Mouse (Mus musculus) limb, embryonic 12.5 days (tissue): ENCODE results near the gene Phb. TPM values are rescaled to one million over a fixed set of nuclear protein-coding genes. Genes with fewer than 3 reads are reported as not detected.

Source experiments
- ATAC-seq: fragments of 200-750 bp; cut with Nextera tagmentation; 2 replicates; pipeline ENCODE4 v1.8.0; 2017; ENCODE audit warnings: low read depth, moderate TSS enrichment; ENCODE audit not compliant: insufficient number of reproducible peaks, insufficient read depth, low FRiP score, low TSS enrichment
- H3K27ac ChIP-seq: fragments of 300-500 bp; sonication (generic); 2 replicates; pipeline ENCODE4 v1.5.1; 2016; ENCODE audit warnings: mild to moderate bottlenecking, moderate library complexity
- H3K27me3 ChIP-seq: fragments of 300-500 bp; sonication (generic); 2 replicates; pipeline ENCODE4 v1.6.1; 2016; ENCODE audit warnings: mild to moderate bottlenecking, moderate library complexity
- H3K36me3 ChIP-seq: fragments of 300-500 bp; sonication (generic); 2 replicates; pipeline ENCODE4 v1.6.1; 2016; ENCODE audit warnings: mild to moderate bottlenecking, moderate library complexity
- H3K4me1 ChIP-seq: fragments of 300-500 bp; sonication (generic); replicated peaks from 2 replicates; pipeline ENCODE4 v1.6.1; 2016
- H3K4me2 ChIP-seq: fragments of 300-500 bp; sonication (generic); 2 replicates; pipeline ENCODE4 v1.6.1; 2016; ENCODE audit warnings: mild to moderate bottlenecking, moderate library complexity
- H3K4me3 ChIP-seq: fragments of 300-500 bp; sonication (generic); replicated peaks from 2 replicates; pipeline ENCODE4 v1.5.1; 2016; ENCODE audit warnings: mild to moderate bottlenecking
- H3K9ac ChIP-seq: fragments of 300-500 bp; sonication (generic); replicated peaks from 2 replicates; pipeline ENCODE4 v1.6.1; 2016; ENCODE audit warnings: mild to moderate bottlenecking, moderate library complexity
- H3K9me3 ChIP-seq: fragments of 300-500 bp; sonication (generic); 2 replicates; pipeline ENCODE4 v1.6.1; 2016; ENCODE audit warnings: mild to moderate bottlenecking, moderate library complexity
- WGBS: fragments of 180-500 bp; shearing (Covaris S2); methylation state at CpG from one replicate; pipeline ENCODE4 v1.1.7; 2016; 5-methylcytosine and 5-hydroxymethylcytosine counted together
- polyA plus RNA-seq: library from polyadenylated mRNA; unstranded; fragments of >200 nt; fragmentation: Nextera tagmentation; extraction: Ambion mirVana; gene quantifications from 2 replicates; pipeline ENCODE4 v1.2.1, GENCODE M21; 2016

Phb gene
- polyA plus RNA-seq = 231 TPM in 2 replicates

- peak within 1 kb of the TSS; percentile 73 for H3K4me3 ChIP-seq
- no peaks in the 10 kb centered on the region for H3K27me3 ChIP-seq
- H3K4me1 ChIP-seq = peaks cover 7% of the 10 kb centered on the region
- peak; percentile 96 for ATAC-seq
- WGBS = 2% methylated on average over 25 of the region's 25 CpGs
- H3K9me3 ChIP-seq = no peaks in the 10 kb centered on the region
- peaks cover 37% of the 10 kb centered on the region for H3K36me3 ChIP-seq
- peak within 1 kb of the TSS; percentile 59; the same call in 1 of the 2 replicates for H3K27ac ChIP-seq
- peak within 1 kb of the TSS; percentile 69 for H3K9ac ChIP-seq
- H3K4me2 ChIP-seq = peak within 1 kb of the TSS; percentile 96
Observed at GRCm38 (mm10) chr11:95666529-95667149, at the start of gene Phb. TSS of gene Phb (plus strand) at chr11:95666957.

GRCm38 (mm10) chr11:95617785-95618465, 48.8 kb upstream of the Phb start:
- Histone ChIP-seq H3K9ac (no peak overlapping the region), H3K27ac (no peak overlapping the region), H3K4me2 (no peak overlapping the region), H3K4me1 (peaks cover 74% of the 10 kb centered on the region), H3K4me3 (no peak overlapping the region), H3K36me3 (no peaks in the 10 kb centered on the region), H3K27me3 (peaks cover 23% of the 10 kb centered on the region; the same call in 1 of the 2 replicates), H3K9me3 (no peaks in the 10 kb centered on the region)
- no peak for ATAC-seq
- 56% methylated on average over 19 of the region's 19 CpGs for WGBS

- no peak for ATAC-seq
- H3K4me2 ChIP-seq = no peak overlapping the region
- H3K4me1 ChIP-seq = peaks cover 69% of the 10 kb centered on the region
- H3K27ac ChIP-seq = no peak overlapping the region
- H3K27me3 ChIP-seq = peaks cover 23% of the 10 kb centered on the region; the same call in 1 of the 2 replicates
- WGBS = 31% methylated on average over 3 of the region's 3 CpGs
- no peak overlapping the region for H3K9ac ChIP-seq
- no peaks in the 10 kb centered on the region for H3K9me3 ChIP-seq
- no peak overlapping the region for H3K4me3 ChIP-seq
- no peaks in the 10 kb centered on the region for H3K36me3 ChIP-seq
Observed at GRCm38 (mm10) chr11:95619081-95619480, 47.7 kb upstream of the Phb start.

GRCm38 (mm10) chr11:95619886-95620444, 46.8 kb upstream of the Phb start:
- no peak for ATAC-seq
- H3K27me3 ChIP-seq = peaks cover 23% of the 10 kb centered on the region; the same call in 1 of the 2 replicates
- no peaks in the 10 kb centered on the region for H3K9me3 ChIP-seq
- no peak overlapping the region for H3K4me3 ChIP-seq
- WGBS = 82% methylated on average over 5 of the region's 5 CpGs
- no peaks in the 10 kb centered on the region for H3K36me3 ChIP-seq
- H3K4me2 ChIP-seq = no peak overlapping the region
- H3K9ac ChIP-seq = no peak overlapping the region
- H3K27ac ChIP-seq = no peak overlapping the region
- peaks cover 63% of the 10 kb centered on the region for H3K4me1 ChIP-seq

- Histone ChIP-seq H3K9me3 (no peaks in the 10 kb centered on the region), H3K4me1 (peaks cover 53% of the 10 kb centered on the region), H3K36me3 (no peaks in the 10 kb centered on the region), H3K4me2 (no peak overlapping the region), H3K27ac (no peak overlapping the region), H3K27me3 (peaks cover 23% of the 10 kb centered on the region; the same call in 1 of the 2 replicates), H3K4me3 (no peak overlapping the region), H3K9ac (no peak overlapping the region)
- WGBS = 18% methylated on average over 4 of the region's 4 CpGs
- ATAC-seq = no peak
Observed at GRCm38 (mm10) chr11:95621010-95621409, 45.7 kb upstream of the Phb start.

GRCm38 (mm10) chr11:95621541-95622130, 45.1 kb upstream of the Phb start:
- Histone ChIP-seq H3K4me2 (peak overlapping the region; percentile 24), H3K27me3 (peaks cover 23% of the 10 kb centered on the region; the same call in 1 of the 2 replicates), H3K9ac (peak overlapping the region; percentile 18; the same call in 1 of the 2 replicates), H3K9me3 (no peaks in the 10 kb centered on the region), H3K27ac (peak overlapping the region; percentile 50; the same call in 1 of the 2 replicates), H3K4me1 (peaks cover 49% of the 10 kb centered on the region), H3K36me3 (no peaks in the 10 kb centered on the region), H3K4me3 (no peak overlapping the region)
- 18% methylated on average over 9 of the region's 9 CpGs for WGBS
- no peak for ATAC-seq

- Histone ChIP-seq H3K4me3 (no peak overlapping the region), H3K4me2 (peak overlapping the region; percentile 24), H3K9me3 (no peaks in the 10 kb centered on the region), H3K27ac (peak overlapping the region; percentile 50), H3K36me3 (no peaks in the 10 kb centered on the region), H3K9ac (peak overlapping the region; percentile 18; the same call in 1 of the 2 replicates), H3K4me1 (peaks cover 49% of the 10 kb centered on the region), H3K27me3 (peaks cover 23% of the 10 kb centered on the region; the same call in 1 of the 2 replicates)
- ATAC-seq = no peak
- WGBS = 5% methylated on average over 8 of the region's 8 CpGs
Observed at GRCm38 (mm10) chr11:95622426-95622825, 44.3 kb upstream of the Phb start.

- H3K9me3 ChIP-seq = no peaks in the 10 kb centered on the region
- no peak overlapping the region for H3K9ac ChIP-seq
- H3K36me3 ChIP-seq = no peaks in the 10 kb centered on the region
- 88% methylated on average over 6 of the region's 6 CpGs for WGBS
- no peak overlapping the region for H3K4me2 ChIP-seq
- H3K4me3 ChIP-seq = no peak overlapping the region
- H3K27me3 ChIP-seq = peaks cover 19% of the 10 kb centered on the region; the same call in 1 of the 2 replicates
- ATAC-seq = no peak
- H3K27ac ChIP-seq = peak overlapping the region; percentile 93
- peaks cover 52% of the 10 kb centered on the region for H3K4me1 ChIP-seq
Observed at GRCm38 (mm10) chr11:95630558-95630957, 36.2 kb upstream of the Phb start.

- H3K4me1 ChIP-seq = peaks cover 52% of the 10 kb centered on the region
- WGBS = 20% methylated on average over 4 of the region's 4 CpGs
- 0 out of 2 replicates have a peak overlapping the region, but pooled peaks have one; percentile 18 for H3K9ac ChIP-seq
- peak overlapping the region; percentile 93 for H3K27ac ChIP-seq
- no peaks in the 10 kb centered on the region for H3K9me3 ChIP-seq
- ATAC-seq = peak; percentile 83; the same call in 1 of the 2 replicates
- no peak overlapping the region for H3K4me3 ChIP-seq
- no peaks in the 10 kb centered on the region for H3K36me3 ChIP-seq
- H3K4me2 ChIP-seq = 0 out of 2 replicates have a peak overlapping the region, but pooled peaks have one; percentile 15
- peaks cover 19% of the 10 kb centered on the region; the same call in 1 of the 2 replicates for H3K27me3 ChIP-seq
Observed at GRCm38 (mm10) chr11:95631301-95631700, 35.5 kb upstream of the Phb start.

- H3K9me3 ChIP-seq = no peaks in the 10 kb centered on the region
- H3K27me3 ChIP-seq = peaks cover 18% of the 10 kb centered on the region; the same call in 1 of the 2 replicates
- H3K4me2 ChIP-seq = no peak overlapping the region
- WGBS = 78% methylated on average over 6 of the region's 6 CpGs
- no peaks in the 10 kb centered on the region for H3K36me3 ChIP-seq
- ATAC-seq = no peak
- no peak overlapping the region for H3K4me3 ChIP-seq
- H3K27ac ChIP-seq = peak overlapping the region; percentile 93
- H3K9ac ChIP-seq = no peak overlapping the region
- H3K4me1 ChIP-seq = peaks cover 48% of the 10 kb centered on the region
Observed at GRCm38 (mm10) chr11:95632474-95632873, 34.3 kb upstream of the Phb start.
